14 mouse cellular contexts compared by ENCODE assay signal in the genomic region with DNA sequence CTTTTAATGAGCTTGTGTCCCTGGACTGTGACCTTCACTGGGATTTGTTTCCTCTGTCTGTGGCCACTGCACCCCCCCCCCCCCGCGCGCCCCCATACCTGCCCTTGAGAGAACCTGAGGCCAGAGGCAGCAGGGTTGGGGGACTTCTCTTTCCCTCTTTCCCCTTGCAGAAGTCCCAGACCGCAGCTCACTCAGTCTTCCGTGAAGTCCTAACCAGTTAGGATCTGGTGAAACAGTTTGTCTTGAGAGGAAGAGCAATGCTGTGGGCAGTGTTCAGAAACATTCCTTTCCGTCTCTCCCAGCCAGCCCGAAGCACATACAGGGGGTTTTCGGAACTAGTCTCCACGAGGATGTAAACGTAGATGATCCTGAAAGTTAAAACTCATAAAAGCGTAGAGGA.
"Had no signal": no experiment of that assay in that cellular context is flagged by ENCODE, and none has a peak within 500 bp of the region (broad histone marks: within the 10 kb centered on the region; RNA-seq: fewer than 3 reads in every experiment).

No protein-coding gene starts in this region.

- H3K4me2 ChIP-seq: liver, embryonic 13.5 days; lung, embryonic 15.5 days; neural tube, embryonic 15.5 days had no signal

- H3K27me3 ChIP-seq: liver, embryonic 13.5 days; lung, embryonic 15.5 days; neural tube, embryonic 15.5 days had no signal

- H3K9ac ChIP-seq: liver, embryonic 13.5 days; liver, postnatal 0 days; lung, embryonic 15.5 days; neural tube, embryonic 15.5 days had no signal

- H3K36me3 ChIP-seq: liver, embryonic 13.5 days; lung, embryonic 15.5 days; neural tube, embryonic 15.5 days had no signal

- H3K4me3 ChIP-seq: left cerebral cortex, adult 2 months; liver, embryonic 13.5 days; lung, embryonic 15.5 days; myocyte; neural tube, embryonic 15.5 days had no signal

- H3K27ac ChIP-seq: left cerebral cortex, adult 2 months; liver, embryonic 13.5 days; lung, embryonic 15.5 days; neural tube, embryonic 15.5 days; stomach, postnatal 0 days had no signal

- DNase-seq: liver; liver, embryonic 13.5 days; liver, postnatal 0 days; midbrain, embryonic 14.5 days; thymus, adult 2 months; thymus, postnatal 25 days had no signal

- H3K9me3 ChIP-seq: liver, embryonic 13.5 days; lung, embryonic 15.5 days; neural tube, embryonic 15.5 days had no signal

- ATAC-seq: hindbrain, embryonic 16.5 days; inflammation-experienced regulatory T-cells, adult 6 months; intestine, postnatal 0 days; liver, postnatal 0 days had no signal
